Mouse (Mus musculus) testis, postnatal 14 days (tissue): ENCODE data around the gene Gm10096.
"Not testable (repeated sequence)": the region's sequence is repeated elsewhere in the genome, so short reads cannot be mapped to it uniquely, and the experiment has no call there.

Source experiments
- DNase-seq: peaks from one replicate; pipeline ENCODE4 v3.0.0; 2021; ENCODE audit warnings: low spot score

The Gm10096 gene

DNA sequence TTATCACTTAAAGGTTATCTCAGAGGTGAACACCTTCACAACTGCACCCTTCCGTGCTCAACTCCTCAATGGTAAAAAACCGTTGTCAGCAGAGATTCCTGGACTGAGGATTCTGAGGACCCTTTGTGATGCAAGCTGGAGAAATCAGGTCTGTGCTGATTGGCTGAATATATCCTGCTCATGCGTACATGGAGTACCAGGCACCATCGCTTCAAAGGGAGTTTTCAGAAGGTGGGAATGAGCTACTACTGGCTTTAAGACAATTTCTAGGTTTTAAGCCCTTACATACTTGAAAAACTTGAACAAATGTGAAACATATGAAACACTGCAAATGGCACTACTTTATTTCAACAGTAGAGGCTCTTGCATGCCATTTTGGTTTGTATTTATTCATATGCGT lies at the start of gene Gm10096:
TSS of gene Gm10096 (minus strand) at position 101 of the 400 bp plus-strand sequence.
- not testable (repeated sequence) for DNase-seq
